8 mouse cellular contexts compared by ENCODE assay signal in the genomic region with DNA sequence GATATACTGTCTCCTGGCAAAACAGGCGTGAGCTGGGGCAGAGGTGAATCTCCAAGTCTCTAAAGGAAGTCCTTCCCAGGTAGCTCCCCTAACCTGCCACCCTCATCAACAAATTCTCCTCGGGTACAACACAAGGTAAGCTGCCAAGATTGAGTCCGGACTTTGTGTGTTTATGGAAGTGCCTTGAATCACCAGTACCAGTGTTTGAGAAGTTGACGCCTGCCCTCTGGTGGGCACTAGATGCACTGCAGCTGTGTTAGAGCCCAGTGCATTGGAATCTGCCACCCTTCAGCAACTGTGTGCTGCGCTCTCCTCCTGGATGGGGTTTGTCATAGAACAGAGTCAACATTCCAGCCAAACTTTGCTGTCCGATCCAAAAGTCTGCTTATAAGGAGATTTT. TPM values are rescaled to one million over a fixed set of nuclear protein-coding genes. Genes with fewer than 3 reads are reported as not detected.
DNase-seq lines count a peak whose midpoint lies in the region; ATAC-seq and TF ChIP-seq lines count a peak whose summit lies in the region.

No protein-coding gene starts in this region.

- ATAC-seq in forebrain, embryonic 13.5 days: peak; percentile 74
- peak; percentile 35; the same call in 1 of the 2 replicates for ATAC-seq in heart, postnatal 0 days (ENCODE audit: insufficient read depth, low read depth)

- peak; percentile 95 to 97 (median 95) for TF ChIP-seq CTCF in MEL (IDR thresholded peaks at IDR 0.05 in 2 of 3, conservative IDR thresholded peaks at IDR 0.05 in 1 of 3; ENCODE audit: control insufficient read depth in 1 of 3, insufficient read depth in 1 of 3, low read depth in 2 of 3, low read length in 3 of 3, poor library complexity in 1 of 3, severe bottlenecking in 1 of 3)
- peak; percentile 99 for TF ChIP-seq CTCF in heart, postnatal 0 days (IDR thresholded peaks at IDR 0.05; ENCODE audit: low read depth)
- TF ChIP-seq CTCF in thymus, adult 2 months (IDR thresholded peaks at IDR 0.05; ENCODE audit: borderline replicate concordance, control insufficient read depth, extremely low read depth, insufficient read depth, low read length, poor library complexity): peak; percentile 80; the same call in 1 of the 2 replicates

- H3K4me1 ChIP-seq in MEL (ENCODE audit: control insufficient read depth in 1 of 2, insufficient read depth in 2 of 2, low read length in 2 of 2): no peaks in the 10 kb centered on the region
- H3K4me1 ChIP-seq in forebrain, embryonic 13.5 days: no peaks in the 10 kb centered on the region
- peaks cover 11% of the 10 kb centered on the region for H3K4me1 ChIP-seq in heart, postnatal 0 days (ENCODE audit: control insufficient read depth, insufficient read depth)
- H3K4me1 ChIP-seq in thymus, adult 2 months (replicated peaks; ENCODE audit: control insufficient read depth, insufficient read depth, low read length): peaks cover 34% of the 10 kb centered on the region

- TF ChIP-seq RAD21 in MEL (IDR thresholded peaks at IDR 0.05; ENCODE audit: low read depth, low read length): peak; percentile 97

- H3K79me2 ChIP-seq in MEL (ENCODE audit: control insufficient read depth, insufficient read depth, low read length, poor library complexity): no peaks in the 10 kb centered on the region

- no peak for TF ChIP-seq POLR2A in MEL (IDR thresholded peaks at IDR 0.05; ENCODE audit: control insufficient read depth in 1 of 2, insufficient read depth in 1 of 2, low read depth in 1 of 2, low read length in 2 of 2, poor library complexity in 1 of 2)
- no peak for TF ChIP-seq POLR2A in thymus, adult 2 months (IDR thresholded peaks at IDR 0.05; ENCODE audit: control insufficient read depth, extremely low read depth, insufficient read depth, low read length, poor library complexity)

- H3K4me2 ChIP-seq in forebrain, embryonic 13.5 days: no peak overlapping the region
- H3K4me2 ChIP-seq in heart, postnatal 0 days (ENCODE audit: low read depth, low read length): peak overlapping the region; percentile 25

- H3K36me3 ChIP-seq in MEL (ENCODE audit: control insufficient read depth in 1 of 2, insufficient read depth in 2 of 2, low read length in 2 of 2): no peaks in the 10 kb centered on the region
- no peaks in the 10 kb centered on the region for H3K36me3 ChIP-seq in forebrain, embryonic 13.5 days (ENCODE audit: poor library complexity, severe bottlenecking)
- no peaks in the 10 kb centered on the region for H3K36me3 ChIP-seq in heart, postnatal 0 days (replicated peaks; ENCODE audit: control insufficient read depth, insufficient read depth, low read length)
- H3K36me3 ChIP-seq in thymus, adult 2 months (ENCODE audit: control insufficient read depth, insufficient read depth, low read length): no peaks in the 10 kb centered on the region

- no peak overlapping the region for H3K4me3 ChIP-seq in MEL (ENCODE audit: control insufficient read depth in 1 of 2, insufficient read depth in 1 of 2, low read depth in 2 of 2, low read length in 2 of 2)
- no peak overlapping the region for H3K4me3 ChIP-seq in forebrain, embryonic 13.5 days
- no peak overlapping the region for H3K4me3 ChIP-seq in heart, postnatal 0 days (ENCODE audit: low read depth, low read length)
- no peak overlapping the region for H3K4me3 ChIP-seq in thymus, adult 2 months (ENCODE audit: control insufficient read depth, insufficient read depth, low read length)

- no peaks in the 10 kb centered on the region for H3K27me3 ChIP-seq in MEL (ENCODE audit: control insufficient read depth in 1 of 2, insufficient read depth in 2 of 2, low read length in 2 of 2)
- no peaks in the 10 kb centered on the region for H3K27me3 ChIP-seq in forebrain, embryonic 13.5 days
- H3K27me3 ChIP-seq in heart, postnatal 0 days (ENCODE audit: control insufficient read depth, insufficient read depth, low read length): no peaks in the 10 kb centered on the region
- H3K27me3 ChIP-seq in thymus, adult 2 months (ENCODE audit: control insufficient read depth, insufficient read depth, low read length): no peaks in the 10 kb centered on the region

- no peak for TF ChIP-seq EP300 in MEL (IDR thresholded peaks at IDR 0.05; ENCODE audit: low read depth in 1 of 2, low read length in 2 of 2)
- TF ChIP-seq EP300 in heart, postnatal 0 days (IDR thresholded peaks at IDR 0.05; ENCODE audit: low read depth): no peak

- H3K9ac ChIP-seq in MEL (ENCODE audit: control insufficient read depth, low read depth, low read length, poor library complexity, severe bottlenecking): no peak overlapping the region
- H3K9ac ChIP-seq in forebrain, embryonic 13.5 days: no peak overlapping the region
- H3K9ac ChIP-seq in heart, postnatal 0 days (replicated peaks; ENCODE audit: low read depth, low read length): no peak overlapping the region

- no peak overlapping the region for H3K27ac ChIP-seq in MEL (ENCODE audit: control insufficient read depth, low read depth, low read length)
- H3K27ac ChIP-seq in forebrain, embryonic 13.5 days: no peak overlapping the region
- H3K27ac ChIP-seq in heart, postnatal 0 days (ENCODE audit: low read depth): peak overlapping the region; percentile 43; the same call in 1 of the 2 replicates
- H3K27ac ChIP-seq in thymus, adult 2 months (ENCODE audit: control insufficient read depth, insufficient read depth, low read length): no peak overlapping the region

- DNase-seq in MEL (ENCODE audit: low read depth, low spot score): peak; percentile 86
- DNase-seq in c-Kit-positive CD71-positive TER-119-positive erythroid progenitor cells, embryonic 14.5 days (ENCODE audit: low spot score): peak; percentile 80
- peak; percentile 89 for DNase-seq in heart, postnatal 0 days (ENCODE audit: low spot score)
- peak; percentile 87 for DNase-seq in layer of hippocampus, adult 11-12 months (ENCODE audit: low spot score)
- peak; percentile 74 for DNase-seq in lung, adult 18-20 months
- DNase-seq in ovary, postnatal 10 days (ENCODE audit: low spot score): peak; percentile 55
- DNase-seq in thymus, adult 2 months: peak; percentile 91

- WGBS in forebrain, embryonic 13.5 days: 12% methylated on average over 6 of the region's 6 CpGs
- WGBS in heart, postnatal 0 days: 7% methylated on average over 6 of the region's 6 CpGs
- 24% methylated on average over 6 of the region's 6 CpGs for WGBS in thymus, adult 2 months

- H3K9me3 ChIP-seq in MEL (replicated peaks; ENCODE audit: insufficient read depth, low read length): no peaks in the 10 kb centered on the region
- H3K9me3 ChIP-seq in forebrain, embryonic 13.5 days (replicated peaks): no peaks in the 10 kb centered on the region
- H3K9me3 ChIP-seq in heart, postnatal 0 days (replicated peaks; ENCODE audit: control insufficient read depth, low read length): no peaks in the 10 kb centered on the region

TF ChIP-seq in MEL, 35 proteins besides CTCF, POLR2A, EP300 and RAD21:
- TF ChIP-seq ZC3H11A (IDR thresholded peaks at IDR 0.05; ENCODE audit: low read depth, low read length) (peak; percentile 96), MYB (IDR thresholded peaks at IDR 0.05; ENCODE audit: low read depth, low read length) (no peak), MEF2A (IDR thresholded peaks at IDR 0.05; ENCODE audit: extremely low read depth, insufficient replicate concordance, low read depth, low read length, poor library complexity, severe bottlenecking) (no peak), POLR2AphosphoS5 (IDR thresholded peaks at IDR 0.05; ENCODE audit: borderline replicate concordance, low read depth, low read length) (no peak), MAZ (IDR thresholded peaks at IDR 0.05; ENCODE audit: low read depth, low read length) (no peak; the same call in 1 of the 2 replicates), SIN3A (IDR thresholded peaks at IDR 0.05; ENCODE audit: low read length) (0 out of 2 replicates have a peak, but pooled peaks have one; percentile 39), CHD1 (IDR thresholded peaks at IDR 0.05; ENCODE audit: low read depth, low read length) (no peak), RCOR1 (IDR thresholded peaks at IDR 0.05; ENCODE audit: low read depth, low read length) (no peak), HCFC1 (IDR thresholded peaks at IDR 0.05; ENCODE audit: low read depth, low read length) (0 out of 2 replicates have a peak, but pooled peaks have one; percentile 42), TCF12 (IDR thresholded peaks at IDR 0.05; ENCODE audit: low read depth, low read length) (no peak), MAX (IDR thresholded peaks at IDR 0.05; ENCODE audit: low read length) (no peak), TAL1 (IDR thresholded peaks at IDR 0.05; ENCODE audit: low read length) (no peak), SMC3 (IDR thresholded peaks at IDR 0.05; ENCODE audit: low read depth, low read length) (peak; percentile 99), CHD2 (IDR thresholded peaks at IDR 0.05; ENCODE audit: low read length) (no peak), KAT2A (conservative IDR thresholded peaks at IDR 0.05; ENCODE audit: low read depth, low read length) (no peak)

RNA-seq across cellular contexts. Expression of gene Ctcfl, which starts 29.9 kb away (rescaled TPM):
- total RNA-seq in MEL (2012; rRNA removed): not detected in 2 replicates
- polyA plus RNA-seq in MEL (2012; ENCODE audit: insufficient read depth in 1 of 2, insufficient read length in 2 of 2, low read depth in 1 of 2, low replicate concordance in 2 of 2, missing spikeins in 1 of 2): under 1 TPM in 1 of 2 experiments, not detected in 1; 0.13 TPM
- polyA plus RNA-seq in forebrain, embryonic 13.5 days (2015; fragmentation: Nextera tagmentation; extraction: Ambion mirVana): 0.05 and 0.14 TPM in 2 replicates
- total RNA-seq in heart, postnatal 0 days (2014; rRNA removed; ENCODE audit: low replicate concordance): not detected in 2 replicates
- 0.22 and 0.26 TPM in 2 replicates for polyA plus RNA-seq in heart, postnatal 0 days (2015; fragmentation: Nextera tagmentation; extraction: Ambion mirVana)
- polyA plus RNA-seq in thymus, adult 2 months (2012; rRNA removed): 0.12 TPM in 1 of 2 replicates, not detected in the other
